Mouse (Mus musculus) testis, adult 2 months (tissue): ENCODE data around the gene Sgf29.

Experiments
- CTCF ChIP-seq: fragments of 200-500 bp; IDR thresholded peaks from 2 replicates; pipeline ENCODE4 v1.5.1; 2012; ENCODE audit warnings: low read depth, mild to moderate bottlenecking, inconsistent platforms, low read length, moderate library complexity; ENCODE audit not compliant: control insufficient read depth, insufficient read depth, insufficient replicate concordance
- POLR2A ChIP-seq: fragments of 200-500 bp; IDR thresholded peaks from 2 replicates; pipeline ENCODE4 v1.6.1; 2012; ENCODE audit warnings: low read depth, mild to moderate bottlenecking, inconsistent platforms, low read length, moderate library complexity; ENCODE audit not compliant: control insufficient read depth

GRCm38 (mm10) chr7:126708175-126708952 lies 59.3 kb downstream of the Sgf29 start:
- TF ChIP-seq CTCF (no peak), POLR2A (no peak)
